Mouse (Mus musculus): ENCODE measurements around the gene Txnip.

DNA sequence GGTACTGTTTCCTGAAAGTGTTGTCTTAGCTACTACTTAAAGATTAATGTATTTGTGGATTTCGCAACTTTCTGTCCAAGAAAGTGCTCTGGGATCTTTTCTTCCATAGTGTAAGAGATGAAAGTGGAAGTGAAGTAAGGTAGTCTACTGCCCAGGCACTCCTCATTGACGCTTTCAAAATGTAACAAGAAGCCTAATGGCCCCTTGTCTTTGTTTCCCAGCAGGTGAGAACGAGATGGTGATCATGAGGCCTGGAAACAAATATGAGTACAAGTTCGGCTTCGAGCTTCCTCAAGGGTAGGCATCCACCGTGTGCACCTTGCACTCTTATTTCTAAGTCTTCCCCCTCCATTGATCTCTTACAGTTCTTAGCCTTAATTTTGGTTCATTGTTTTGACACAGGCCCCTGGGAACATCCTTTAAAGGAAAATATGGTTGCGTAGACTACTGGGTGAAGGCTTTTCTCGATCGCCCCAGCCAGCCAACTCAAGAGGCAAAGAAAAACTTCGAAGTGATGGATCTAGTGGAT, 975 bp downstream of the Txnip start:
- TF ChIP-seq POLR2A (IDR thresholded peaks at IDR 0.05; ENCODE audit: insufficient read depth, low read depth, low read length) (peak; percentile 68), CTCF (IDR thresholded peaks at IDR 0.05) (no peak)
